Mouse (Mus musculus): Measurements from ENCODE around the gene Ube2j2.

Ube2j2 gene

GRCm38 (mm10) chr4:155963106-155963505, 19.5 kb downstream of the Ube2j2 start:
- DNase-seq (ENCODE audit: low read depth, low spot score), result peak; percentile 15

- DNase-seq (ENCODE audit: low read depth, low spot score), result no peak
These were observed 20.8 kb downstream of the Ube2j2 start for GRCm38 (mm10) chr4:155964396-155964795.

GRCm38 (mm10) chr4:155969043-155969653, 25.5 kb downstream of the Ube2j2 start:
- DNase-seq (ENCODE audit: low read depth, low spot score), result no peak

- no peak for DNase-seq (ENCODE audit: low read depth, low spot score)
These were observed 26.7 kb downstream of the Ube2j2 start for GRCm38 (mm10) chr4:155970286-155970685.

GRCm38 (mm10) chr4:155972651-155973050, 29.0 kb downstream of the Ube2j2 start:
- no peak for DNase-seq (ENCODE audit: low read depth, low spot score)

GRCm38 (mm10) chr4:155973239-155973638, 29.6 kb downstream of the Ube2j2 start:
- DNase-seq (ENCODE audit: low read depth, low spot score), result no peak

GRCm38 (mm10) chr4:155981436-155982082, 37.9 kb downstream of the Ube2j2 start:
- no peak for DNase-seq (ENCODE audit: low read depth, low spot score)

- DNase-seq (ENCODE audit: low read depth, low spot score), result no peak
These were observed 40.2 kb downstream of the Ube2j2 start for GRCm38 (mm10) chr4:155983788-155984187.

- no peak for DNase-seq (ENCODE audit: low read depth, low spot score)
These were observed 47.7 kb downstream of the Ube2j2 start for GRCm38 (mm10) chr4:155991211-155991907.

- no peak for DNase-seq (ENCODE audit: low read depth, low spot score)
These were observed 48.2 kb downstream of the Ube2j2 start for GRCm38 (mm10) chr4:155991908-155992230.

GRCm38 (mm10) chr4:155992241-155992905, 48.7 kb downstream of the Ube2j2 start, which contains the start of the genes B3galt6 and Sdf4:
Gene B3galt6 (minus strand): TSS chr4:155992649.
Gene Sdf4 (plus strand): TSS chr4:155992872.
- DNase-seq (ENCODE audit: low read depth, low spot score), result peak; percentile 97

- peak; percentile 98 for DNase-seq (ENCODE audit: low read depth, low spot score)
These were observed 49.4 kb downstream of the Ube2j2 start for GRCm38 (mm10) chr4:155992906-155993547.

GRCm38 (mm10) chr4:155993606-155994005, 50.0 kb downstream of the Ube2j2 start:
- DNase-seq (ENCODE audit: low read depth, low spot score), result no peak

GRCm38 (mm10) chr4:156004109-156004508, 60.5 kb downstream of the Ube2j2 start:
- no peak for DNase-seq (ENCODE audit: low read depth, low spot score)

- no peak for DNase-seq (ENCODE audit: low read depth, low spot score)
These were observed 64.7 kb downstream of the Ube2j2 start for GRCm38 (mm10) chr4:156008369-156008768.

All from brain, adult 2 months (tissue).